Mouse (Mus musculus) liver, adult 2 months (tissue): ENCODE data around the gene Mast3. TPM values are rescaled to one million over a fixed set of nuclear protein-coding genes. Genes with fewer than 3 reads are reported as not detected.

Experiments used
- DNase-seq: peaks from one replicate; pipeline ENCODE4 v3.0.0-alpha.2; 2011; ENCODE audit warnings: low read depth, low spot score; ENCODE audit errors: extremely low read depth
- H3K27ac ChIP-seq: fragments of 200-500 bp; replicated peaks from 2 replicates; pipeline ENCODE4 v1.5.1; 2012; ENCODE audit warnings: low read depth, mild to moderate bottlenecking, control low read depth, inconsistent platforms, low read length; ENCODE audit not compliant: insufficient read depth
- H3K27me3 ChIP-seq: fragments of 200-500 bp; 2 replicates; pipeline ENCODE4 v1.6.1; 2012; ENCODE audit warnings: mild to moderate bottlenecking, moderate library complexity, low read length, inconsistent platforms; ENCODE audit not compliant: control insufficient read depth, insufficient read depth
- H3K36me3 ChIP-seq: fragments of 200-500 bp; 2 replicates; pipeline ENCODE4 v1.6.1; 2012; ENCODE audit warnings: low read length, inconsistent platforms; ENCODE audit not compliant: control insufficient read depth, insufficient read depth
- H3K4me1 ChIP-seq: fragments of 200-500 bp; 2 replicates; pipeline ENCODE4 v1.6.1; 2011; ENCODE audit warnings: low read length; ENCODE audit not compliant: control insufficient read depth, insufficient read depth
- H3K4me3 ChIP-seq: fragments of 200-500 bp; 2 replicates; pipeline ENCODE4 v1.5.1; 2011; ENCODE audit warnings: low read depth, mild to moderate bottlenecking, control low read depth, low read length, moderate library complexity; ENCODE audit not compliant: insufficient read depth
- H3K79me2 ChIP-seq: fragments of 200-500 bp; 2 replicates; pipeline ENCODE4 v1.6.1; 2012; ENCODE audit warnings: inconsistent platforms, mild to moderate bottlenecking, low read length, moderate library complexity; ENCODE audit not compliant: control insufficient read depth, insufficient read depth
- H3K9ac ChIP-seq: fragments of 200-500 bp; 2 replicates; pipeline ENCODE4 v1.6.1; 2012; ENCODE audit warnings: low read depth, mild to moderate bottlenecking, control low read depth, inconsistent platforms, low read length
- CTCF ChIP-seq: fragments of 200-500 bp; IDR thresholded peaks from 2 replicates; pipeline ENCODE4 v1.5.1; 2011; ENCODE audit warnings: low read depth, low read length, control low read depth
- POLR2A ChIP-seq: fragments of 200-500 bp; IDR thresholded peaks from 2 replicates; pipeline ENCODE4 v1.6.1; 2011; ENCODE audit warnings: low read length, control low read depth; ENCODE audit not compliant: insufficient read depth; ENCODE audit errors: extremely low read depth
- WGBS: fragments of 180-500 bp; shearing (Covaris S2); methylation state at CpG from one replicate; pipeline ENCODE4 v1.1.7; 2018; 5-methylcytosine and 5-hydroxymethylcytosine counted together
- polyA plus RNA-seq: library from polyadenylated mRNA; depleted of rRNA; stranded (reverse); fragments of >200 nt; gene quantifications from 2 replicates; pipeline ENCODE4 v1.2.3, GENCODE M21; 2012
- total RNA-seq: library from RNA; depleted of rRNA; stranded (reverse); fragments of >200 nt; gene quantifications from 2 replicates; pipeline ENCODE4 v1.2.3, GENCODE M21; 2014

The Mast3 gene
- total and polyA plus RNA-seq, 2 experiments, result 16.7 to 29.0 TPM

DNA sequence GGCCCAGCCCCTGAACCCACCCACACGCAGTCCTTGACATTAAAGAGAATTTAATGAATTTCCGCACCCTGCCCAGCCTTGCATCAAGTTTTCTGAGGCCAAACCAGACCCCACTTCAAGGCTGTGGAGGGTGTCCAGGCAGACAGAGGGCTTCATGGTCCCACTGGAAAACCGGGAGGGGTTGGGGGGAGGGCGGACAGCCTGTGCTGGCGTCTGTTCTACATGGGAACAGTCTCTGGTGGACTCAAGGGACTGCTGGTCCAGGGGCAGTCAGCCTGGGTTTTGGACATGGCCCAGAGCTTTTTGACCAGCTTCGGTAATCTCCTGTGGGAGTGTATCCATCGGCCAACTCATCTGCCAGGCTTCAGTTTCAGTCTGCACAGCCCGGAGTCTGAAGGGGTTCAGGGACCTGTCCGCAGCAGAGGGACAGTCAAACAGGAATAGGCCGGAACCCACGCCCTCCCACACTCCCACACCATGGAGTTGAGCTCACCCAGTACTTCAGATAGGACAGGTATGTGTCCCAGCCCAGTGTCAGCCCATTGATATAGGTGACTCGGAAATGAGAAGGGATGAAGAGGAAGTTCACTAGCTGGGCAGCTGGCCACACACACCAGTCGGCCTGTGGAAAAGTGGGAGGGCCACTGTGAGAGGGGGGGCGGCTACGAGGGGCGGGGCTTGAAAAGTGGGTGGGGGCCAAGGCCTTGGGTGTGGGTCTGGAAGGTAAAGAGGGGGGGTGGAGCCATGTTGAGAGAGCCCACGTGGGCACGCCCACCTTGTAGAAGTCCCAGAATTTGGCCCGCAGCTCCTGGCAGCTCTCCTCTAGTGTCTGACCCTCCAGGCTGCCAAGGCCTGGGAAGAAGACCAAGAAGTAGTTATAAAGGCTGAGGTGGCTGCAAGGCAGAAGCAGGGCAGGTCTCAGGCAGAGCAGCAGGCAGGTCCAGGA, 46.0 kb downstream of the Mast3 start:
- 56% methylated on average over 19 of the region's 19 CpGs for WGBS
- H3K36me3 ChIP-seq, result no peaks in the 10 kb centered on the region
- no peak overlapping the region for H3K9ac ChIP-seq
- peaks cover 4% of the 10 kb centered on the region; the same call in 1 of the 2 replicates for H3K79me2 ChIP-seq
- TF ChIP-seq CTCF (no peak), POLR2A (no peak)
- H3K27me3 ChIP-seq, result no peaks in the 10 kb centered on the region
- peaks cover 14% of the 10 kb centered on the region for H3K4me1 ChIP-seq
- no peak for DNase-seq
- no peak overlapping the region for H3K4me3 ChIP-seq
- H3K27ac ChIP-seq, result no peak overlapping the region

DNA sequence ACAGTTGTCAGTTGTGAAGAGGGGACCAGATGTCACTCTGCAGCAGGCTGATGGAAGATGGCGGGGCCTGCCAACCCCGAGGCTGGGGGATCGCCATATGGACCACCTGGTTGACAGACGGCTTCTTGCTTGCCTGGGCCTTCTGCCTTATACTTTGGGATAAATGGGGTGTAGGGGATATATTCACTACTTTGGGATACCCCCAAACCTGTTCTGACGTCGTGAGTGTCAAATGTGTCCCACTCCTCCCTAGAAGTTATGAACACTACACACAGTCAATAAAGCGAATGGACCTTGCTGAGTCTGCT, 46.6 kb downstream of the Mast3 start:
- peaks cover 4% of the 10 kb centered on the region; the same call in 1 of the 2 replicates for H3K79me2 ChIP-seq
- no peak overlapping the region for H3K4me3 ChIP-seq
- 95% methylated on average over 7 of the region's 7 CpGs for WGBS
- H3K27ac ChIP-seq, result no peak overlapping the region
- H3K27me3 ChIP-seq, result no peaks in the 10 kb centered on the region
- no peaks in the 10 kb centered on the region for H3K36me3 ChIP-seq
- DNase-seq, result no peak
- peaks cover 12% of the 10 kb centered on the region for H3K4me1 ChIP-seq
- no peak overlapping the region for H3K9ac ChIP-seq
- no peak for TF ChIP-seq POLR2A
- TF ChIP-seq CTCF, result no peak

DNA sequence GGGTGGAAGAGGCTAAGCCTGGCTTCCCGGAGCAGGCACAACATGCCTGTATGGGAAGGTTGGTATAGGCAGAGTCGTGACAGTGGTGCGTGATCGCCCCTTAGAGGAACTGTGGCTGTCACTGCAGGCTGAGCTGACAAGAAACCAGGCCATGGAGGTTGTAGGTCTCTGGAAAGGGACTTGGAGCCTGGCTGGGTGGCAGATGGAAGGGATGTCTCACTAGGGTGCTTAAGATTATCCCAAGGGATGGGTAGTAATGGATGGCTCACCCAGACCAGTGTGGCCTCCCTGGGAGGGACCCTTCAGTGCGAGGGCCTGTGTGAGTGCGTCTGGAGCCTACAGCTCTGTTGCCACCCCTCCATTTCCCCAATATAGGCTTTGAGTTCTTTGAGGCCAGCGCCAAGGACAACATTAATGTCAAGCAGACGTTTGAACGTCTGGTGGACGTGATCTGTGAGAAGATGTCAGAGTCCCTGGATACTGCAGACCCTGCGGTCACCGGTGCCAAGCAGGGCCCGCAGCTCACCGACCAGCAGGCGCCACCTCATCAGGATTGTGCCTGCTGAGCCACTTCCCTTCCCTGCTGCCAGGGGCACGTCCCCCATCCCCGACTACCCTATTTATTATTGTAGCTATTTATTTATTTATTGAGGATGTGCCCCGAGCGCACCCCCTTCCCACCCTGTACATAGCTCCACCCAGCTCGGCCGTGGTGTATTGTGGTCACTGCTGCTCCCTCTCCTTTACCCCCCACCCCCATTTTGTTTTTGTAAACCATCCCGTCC, 47.1 kb downstream of the Mast3 start:
- H3K4me1 ChIP-seq, result peaks cover 12% of the 10 kb centered on the region
- no peak for DNase-seq

GRCm38 (mm10) chr8:70756476-70757040, 48.3 kb downstream of the Mast3 start:
- DNase-seq, result no peak
- Histone ChIP-seq H3K36me3 (no peaks in the 10 kb centered on the region), H3K9ac (no peak overlapping the region), H3K4me1 (peaks cover 12% of the 10 kb centered on the region), H3K79me2 (peaks cover 4% of the 10 kb centered on the region; the same call in 1 of the 2 replicates), H3K27me3 (no peaks in the 10 kb centered on the region), H3K4me3 (no peak overlapping the region), H3K27ac (no peak overlapping the region)
- 90% methylated on average over 6 of the region's 6 CpGs for WGBS
- no peak for TF ChIP-seq POLR2A

More for the DNA sequence above, 47.1 kb downstream of the Mast3 start:
- Histone ChIP-seq H3K4me3 (no peak overlapping the region), H3K9ac (no peak overlapping the region), H3K27me3 (no peaks in the 10 kb centered on the region), H3K36me3 (no peaks in the 10 kb centered on the region), H3K79me2 (peaks cover 4% of the 10 kb centered on the region; the same call in 1 of the 2 replicates), H3K27ac (no peak overlapping the region)
- 89% methylated on average over 22 of the region's 22 CpGs for WGBS
- TF ChIP-seq POLR2A (no peak), CTCF (peak; percentile 61)

DNA sequence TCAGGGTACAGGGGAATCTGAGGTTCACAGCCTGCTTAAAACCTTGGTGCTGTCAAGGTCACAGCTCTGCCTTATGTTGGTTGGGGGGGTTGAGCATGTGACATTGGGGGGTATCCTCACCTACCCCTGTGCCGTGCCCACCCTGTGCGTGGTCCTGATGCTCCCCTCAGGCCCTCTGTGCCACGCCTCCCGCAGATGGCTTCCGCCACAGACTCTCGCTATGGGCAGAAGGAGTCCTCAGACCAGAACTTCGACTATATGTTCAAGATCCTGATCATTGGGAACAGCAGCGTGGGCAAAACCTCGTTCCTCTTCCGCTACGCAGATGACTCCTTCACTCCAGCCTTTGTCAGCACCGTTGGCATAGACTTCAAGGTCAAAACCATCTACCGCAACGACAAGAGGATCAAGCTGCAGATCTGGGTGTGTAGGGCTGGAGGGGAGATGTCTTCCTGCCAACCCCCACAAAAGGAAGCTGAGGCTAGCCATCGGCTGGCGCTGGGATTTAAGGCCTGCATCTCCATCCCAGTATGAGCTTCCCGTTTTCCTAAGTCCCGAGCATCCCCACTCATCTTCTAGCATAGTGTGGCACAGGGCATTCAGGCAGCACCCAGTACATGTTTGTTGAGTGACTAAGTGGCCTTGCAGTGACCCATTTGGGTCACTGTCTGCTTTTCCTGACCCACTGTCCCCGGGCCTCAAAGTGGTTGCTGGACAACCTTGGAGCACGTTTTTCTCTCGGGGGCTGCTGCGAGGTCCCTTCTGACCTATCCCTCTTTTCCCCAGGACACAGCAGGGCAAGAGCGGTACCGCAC, 49.0 kb downstream of the Mast3 start:
- 85% methylated on average over 24 of the region's 24 CpGs for WGBS
- Histone ChIP-seq H3K27ac (no peak overlapping the region), H3K9ac (no peak overlapping the region), H3K4me1 (peaks cover 12% of the 10 kb centered on the region), H3K79me2 (peaks cover 4% of the 10 kb centered on the region; the same call in 1 of the 2 replicates), H3K36me3 (no peaks in the 10 kb centered on the region), H3K4me3 (no peak overlapping the region), H3K27me3 (no peaks in the 10 kb centered on the region)
- TF ChIP-seq CTCF (no peak), POLR2A (no peak)
- DNase-seq, result no peak
